Mouse (Mus musculus): ENCODE measurements around the gene Trpc4ap. TPM values are rescaled to one million over a fixed set of nuclear protein-coding genes. Genes with fewer than 3 reads are reported as not detected.

Trpc4ap gene
- polyA plus RNA-seq (2014; fragmentation: Illumina TruSeq; extraction: RNeasy Lipid Tissue Mini Kit (QIAGEN cat#74804); ENCODE audit: low read depth, low replicate concordance): 91.8 TPM

DNA sequence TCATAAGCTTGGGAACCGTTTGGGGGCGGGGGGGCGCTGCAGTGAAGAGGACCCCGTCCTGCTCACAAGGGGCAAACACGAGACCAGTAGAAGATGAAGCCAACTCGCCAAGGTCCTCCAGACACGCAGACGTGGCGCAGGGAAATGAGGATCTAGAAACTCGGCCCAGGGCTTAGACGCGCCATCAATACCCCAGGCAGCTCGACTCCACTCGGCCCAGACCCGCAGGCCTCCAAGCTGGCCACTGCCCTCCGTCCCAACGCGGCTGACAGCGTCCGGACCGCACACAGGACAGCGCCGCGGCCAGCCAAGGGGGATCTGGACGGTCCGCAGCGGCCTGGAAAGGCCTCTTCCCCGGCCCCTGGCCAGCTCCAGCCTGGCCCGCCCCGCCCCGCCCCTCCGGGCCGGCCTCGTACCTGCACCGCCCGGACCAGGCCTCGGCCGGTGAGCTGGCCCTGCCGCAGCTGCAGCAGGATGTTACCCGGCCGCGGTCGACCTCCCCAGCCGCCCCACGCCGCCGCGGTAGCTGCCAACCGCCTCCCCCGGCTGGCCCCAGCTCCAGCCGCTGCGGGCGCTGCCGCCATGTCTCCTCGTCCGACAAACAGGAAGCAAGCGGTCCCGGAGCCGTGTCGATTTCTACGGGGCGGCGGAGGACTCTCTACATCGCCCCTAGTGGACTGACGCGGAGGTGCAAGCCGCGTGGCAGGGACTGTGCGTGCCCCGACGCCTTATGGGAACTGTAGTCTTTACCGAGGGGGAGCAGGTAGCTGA, at the start of gene Trpc4ap:
Gene Trpc4ap, minus strand, starts transcription at position 662 of the 771 bp plus-strand sequence.

DNA sequence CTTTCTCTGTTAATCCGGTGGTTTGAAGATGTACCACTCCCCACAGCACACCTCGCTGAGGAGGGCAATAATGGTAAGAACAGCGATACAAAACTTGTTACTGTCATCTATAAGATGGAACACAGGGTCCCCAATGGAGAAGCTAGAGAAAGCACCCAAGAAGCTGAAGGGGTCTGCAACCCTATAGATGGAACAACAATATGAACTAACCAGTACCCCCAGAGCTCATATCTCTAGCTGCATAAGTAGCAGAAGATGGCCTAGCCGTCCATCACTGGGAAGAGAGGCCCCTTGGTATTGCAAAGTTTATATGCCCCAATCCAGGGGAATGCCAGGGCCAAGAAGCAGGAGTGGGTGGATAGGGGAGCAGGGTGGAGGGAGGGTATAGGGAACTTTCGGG, 43.6 kb upstream of the Trpc4ap start, which contains the start of gene Gm17581:
Gene Gm17581, minus strand, starts transcription at position 101 of the 400 bp plus-strand sequence.

DNA sequence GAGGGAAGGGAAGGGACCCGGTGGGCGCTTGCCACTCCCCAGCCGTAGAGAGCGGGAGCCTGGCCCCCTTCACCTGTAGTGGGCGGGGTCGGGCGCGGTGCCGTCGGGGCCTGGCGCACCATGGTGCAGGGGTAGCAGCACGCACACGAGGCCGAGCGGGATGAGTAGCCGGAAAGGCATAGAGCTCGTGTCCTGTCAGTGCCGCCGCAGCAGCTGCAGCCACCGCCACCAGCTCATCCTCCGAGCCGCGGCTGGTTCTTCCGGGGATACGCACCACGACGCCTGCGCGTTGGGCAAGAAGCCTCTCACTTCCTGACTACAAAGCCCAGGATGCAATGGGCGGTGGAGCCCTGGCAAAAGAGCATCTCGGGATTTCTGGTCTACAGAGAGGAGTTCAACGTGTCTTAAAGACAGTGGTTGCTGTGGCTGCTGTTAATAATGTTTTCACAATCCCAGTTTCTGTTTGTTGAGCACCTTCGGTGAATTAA, 37.0 kb upstream of the Trpc4ap start, which contains the start of gene Edem2:
Gene Edem2, minus strand, starts transcription at position 318 of the 488 bp plus-strand sequence.

DNA sequence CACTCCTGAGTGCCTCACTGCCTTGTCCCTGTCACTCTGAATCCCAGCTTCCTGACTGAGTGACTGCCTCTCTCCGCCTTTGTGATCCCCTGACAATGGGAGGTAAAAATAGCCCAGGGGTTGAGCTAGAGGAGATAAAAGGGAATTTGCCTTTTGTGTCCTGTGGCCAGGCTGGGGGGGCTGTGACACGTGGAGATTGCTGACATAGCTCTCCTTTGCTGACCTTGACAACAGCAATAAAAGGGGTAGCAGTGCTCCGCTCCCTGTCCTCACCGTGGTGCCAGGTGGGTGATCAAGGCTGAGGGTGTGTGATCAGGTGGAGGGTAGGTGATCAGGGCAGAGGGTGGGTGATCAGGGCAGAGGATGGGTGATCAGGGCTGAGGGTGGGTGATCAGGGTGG, 81.2 kb downstream of the Trpc4ap start, which contains the start of gene Myh7b:
Gene Myh7b, plus strand, starts transcription at position 235 of the 400 bp plus-strand sequence.

DNA sequence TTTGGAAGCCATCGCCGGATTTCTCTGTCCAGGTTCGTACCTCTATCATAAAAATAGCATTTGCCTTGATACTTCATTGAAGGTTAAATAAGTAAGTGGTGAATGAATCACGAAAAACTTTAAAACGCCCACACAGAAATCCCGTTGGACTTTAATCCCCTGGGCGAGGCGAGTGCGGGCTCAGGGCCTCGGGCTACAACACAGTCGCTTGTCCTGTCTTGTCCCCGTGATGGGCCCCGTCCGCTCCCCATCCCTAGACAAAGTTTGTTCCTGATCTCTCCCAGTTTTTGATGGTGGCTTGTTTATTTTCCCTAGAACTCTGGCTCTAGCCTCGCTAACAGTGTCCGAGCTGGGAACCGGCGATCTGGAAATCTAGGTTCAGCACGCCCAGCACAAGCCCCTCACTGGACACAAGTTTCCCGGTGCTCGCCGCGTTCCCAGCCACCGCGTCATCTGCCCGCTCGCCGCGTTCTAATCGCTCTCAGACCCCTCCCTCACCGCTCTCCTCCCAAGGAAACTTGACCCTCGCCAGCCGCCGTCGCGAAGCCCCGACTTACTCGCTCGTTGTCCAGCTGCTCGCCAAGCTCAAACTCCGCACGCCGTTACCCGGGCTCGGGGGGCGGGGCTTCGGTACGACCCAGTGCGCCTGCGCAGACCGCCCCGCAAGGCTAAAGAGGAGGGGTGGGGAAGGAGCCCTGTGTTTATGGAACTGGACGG, 99.9 kb downstream of the Trpc4ap start, which contains the start of gene Gss:
Gene Gss, minus strand, starts transcription at position 674 of the 717 bp plus-strand sequence.

Other genes starting within 250 kb of the Trpc4ap start
- gene Ncoa6, start 218.5 kb downstream of the Trpc4ap start, polyA plus RNA-seq (2014; fragmentation: Illumina TruSeq; extraction: RNeasy Lipid Tissue Mini Kit (QIAGEN cat#74804); ENCODE audit: low read depth, low replicate concordance): 27.3 TPM
- 31.1 TPM for gene Acss2, start 174.4 kb downstream of the Trpc4ap start, polyA plus RNA-seq (2014; fragmentation: Illumina TruSeq; extraction: RNeasy Lipid Tissue Mini Kit (QIAGEN cat#74804); ENCODE audit: low read depth, low replicate concordance)
- gene Ggt7, start 174.1 kb downstream of the Trpc4ap start, polyA plus RNA-seq (2014; fragmentation: Illumina TruSeq; extraction: RNeasy Lipid Tissue Mini Kit (QIAGEN cat#74804); ENCODE audit: low read depth, low replicate concordance): 34.8 TPM
- gene Gss, start 99.6 kb downstream of the Trpc4ap start, polyA plus RNA-seq (2014; fragmentation: Illumina TruSeq; extraction: RNeasy Lipid Tissue Mini Kit (QIAGEN cat#74804); ENCODE audit: low read depth, low replicate concordance): 19.2 TPM
- 0.06 TPM for gene Myh7b, start 81.2 kb downstream of the Trpc4ap start, polyA plus RNA-seq (2014; fragmentation: Illumina TruSeq; extraction: RNeasy Lipid Tissue Mini Kit (QIAGEN cat#74804); ENCODE audit: low read depth, low replicate concordance)
- gene Edem2, start 37.1 kb upstream of the Trpc4ap start, polyA plus RNA-seq (2014; fragmentation: Illumina TruSeq; extraction: RNeasy Lipid Tissue Mini Kit (QIAGEN cat#74804); ENCODE audit: low read depth, low replicate concordance): 51.9 TPM
- gene Gm17581, start 43.5 kb upstream of the Trpc4ap start, polyA plus RNA-seq (2014; fragmentation: Illumina TruSeq; extraction: RNeasy Lipid Tissue Mini Kit (QIAGEN cat#74804); ENCODE audit: low read depth, low replicate concordance): not detected
- gene Procr, start 58.7 kb upstream of the Trpc4ap start, polyA plus RNA-seq (2014; fragmentation: Illumina TruSeq; extraction: RNeasy Lipid Tissue Mini Kit (QIAGEN cat#74804); ENCODE audit: low read depth, low replicate concordance): 10.4 TPM
- 0.06 TPM for gene Mmp24, start 83.0 kb upstream of the Trpc4ap start, polyA plus RNA-seq (2014; fragmentation: Illumina TruSeq; extraction: RNeasy Lipid Tissue Mini Kit (QIAGEN cat#74804); ENCODE audit: low read depth, low replicate concordance)
- 52.0 TPM for gene BC029722, start 127.0 kb upstream of the Trpc4ap start, polyA plus RNA-seq (2014; fragmentation: Illumina TruSeq; extraction: RNeasy Lipid Tissue Mini Kit (QIAGEN cat#74804); ENCODE audit: low read depth, low replicate concordance)
- gene Eif6, start 134.5 kb upstream of the Trpc4ap start, polyA plus RNA-seq (2014; fragmentation: Illumina TruSeq; extraction: RNeasy Lipid Tissue Mini Kit (QIAGEN cat#74804); ENCODE audit: low read depth, low replicate concordance): 57.7 TPM
- gene Fam83c, start 142.5 kb upstream of the Trpc4ap start, polyA plus RNA-seq (2014; fragmentation: Illumina TruSeq; extraction: RNeasy Lipid Tissue Mini Kit (QIAGEN cat#74804); ENCODE audit: low read depth, low replicate concordance): not detected
- gene Uqcc1, start 237.9 kb upstream of the Trpc4ap start, polyA plus RNA-seq (2014; fragmentation: Illumina TruSeq; extraction: RNeasy Lipid Tissue Mini Kit (QIAGEN cat#74804); ENCODE audit: low read depth, low replicate concordance): 50.0 TPM
- gene Gm15557, start 248.3 kb upstream of the Trpc4ap start, polyA plus RNA-seq (2014; fragmentation: Illumina TruSeq; extraction: RNeasy Lipid Tissue Mini Kit (QIAGEN cat#74804); ENCODE audit: low read depth, low replicate concordance): not detected

All from adipose tissue, adult 10 weeks (tissue).